Mouse (Mus musculus) midbrain, embryonic 13.5 days (tissue): Measurements from ENCODE around the gene Srsf3. TPM values are rescaled to one million over a fixed set of nuclear protein-coding genes. Genes with fewer than 3 reads are reported as not detected.

ENCODE experiments used
- ATAC-seq: fragments of 200-750 bp; cut with Nextera tagmentation; 2 replicates; pipeline ENCODE4 v1.8.0; 2017; ENCODE audit warnings: mild to moderate bottlenecking, moderate TSS enrichment, moderate library complexity
- H3K27ac ChIP-seq: fragments of 300-500 bp; sonication (generic); 2 replicates; pipeline ENCODE4 v1.5.1; 2015; ENCODE audit warnings: inconsistent platforms, mild to moderate bottlenecking, moderate library complexity
- H3K27me3 ChIP-seq: fragments of 300-500 bp; sonication (generic); 2 replicates; pipeline ENCODE4 v1.6.1; 2015; ENCODE audit warnings: mild to moderate bottlenecking, inconsistent platforms
- H3K36me3 ChIP-seq: fragments of 300-500 bp; sonication (generic); 2 replicates; pipeline ENCODE4 v1.6.1; 2015; ENCODE audit warnings: mild to moderate bottlenecking, inconsistent platforms
- H3K4me1 ChIP-seq: fragments of 300-500 bp; sonication (generic); replicated peaks from 2 replicates; pipeline ENCODE4 v1.6.1; 2015; ENCODE audit warnings: inconsistent platforms
- H3K4me2 ChIP-seq: fragments of 300-500 bp; sonication (generic); replicated peaks from 2 replicates; pipeline ENCODE4 v1.6.1; 2015; ENCODE audit warnings: moderate library complexity, mild to moderate bottlenecking, inconsistent platforms
- H3K4me3 ChIP-seq: fragments of 300-500 bp; sonication (generic); replicated peaks from 2 replicates; pipeline ENCODE4 v1.5.1; 2015; ENCODE audit warnings: mild to moderate bottlenecking, inconsistent platforms
- H3K9ac ChIP-seq: fragments of 300-500 bp; sonication (generic); replicated peaks from 2 replicates; pipeline ENCODE4 v1.6.1; 2015; ENCODE audit warnings: mild to moderate bottlenecking, inconsistent platforms
- H3K9me3 ChIP-seq: fragments of 300-500 bp; sonication (generic); 2 replicates; pipeline ENCODE4 v1.6.1; 2016; ENCODE audit warnings: mild to moderate bottlenecking, inconsistent platforms
- WGBS: fragments of 180-500 bp; shearing (Covaris S2); methylation state at CpG from one replicate; pipeline ENCODE4 v1.1.7; 2015; 5-methylcytosine and 5-hydroxymethylcytosine counted together
- polyA plus RNA-seq: library from polyadenylated mRNA; unstranded; fragments of >200 nt; fragmentation: Nextera tagmentation; extraction: Ambion mirVana; gene quantifications from 2 replicates; pipeline ENCODE4 v1.2.1, GENCODE M21; 2015

Gene Srsf3
- polyA plus RNA-seq, 1 experiment from 2014 or later = 590 TPM

GRCm38 (mm10) chr17:29085266-29085665 is 52.8 kb downstream of the Srsf3 start:
- Histone ChIP-seq H3K4me2 (no peak overlapping the region), H3K9ac (no peak overlapping the region), H3K9me3 (no peaks in the 10 kb centered on the region), H3K27ac (no peak overlapping the region), H3K27me3 (peaks cover 21% of the 10 kb centered on the region), H3K4me1 (peaks cover 16% of the 10 kb centered on the region), H3K4me3 (no peak overlapping the region), H3K36me3 (no peaks in the 10 kb centered on the region)
- ATAC-seq = no peak
- WGBS = 83% methylated on average over 10 of the region's 10 CpGs

GRCm38 (mm10) chr17:29086916-29087315 is 54.5 kb downstream of the Srsf3 start:
- no peaks in the 10 kb centered on the region for H3K9me3 ChIP-seq
- H3K4me3 ChIP-seq = no peak overlapping the region
- H3K36me3 ChIP-seq = no peaks in the 10 kb centered on the region
- H3K4me1 ChIP-seq = peaks cover 3% of the 10 kb centered on the region
- ATAC-seq = no peak
- H3K4me2 ChIP-seq = no peak overlapping the region
- H3K27ac ChIP-seq = no peak overlapping the region
- 75% methylated on average over 4 of the region's 4 CpGs for WGBS
- H3K9ac ChIP-seq = no peak overlapping the region
- peaks cover 14% of the 10 kb centered on the region; the same call in 1 of the 2 replicates for H3K27me3 ChIP-seq

GRCm38 (mm10) chr17:29090776-29091175 is 58.3 kb downstream of the Srsf3 start, which contains the start of gene Cdkn1a:
Gene Cdkn1a, plus strand, starts transcription at chr17:29090976.
- Histone ChIP-seq H3K36me3 (no peaks in the 10 kb centered on the region), H3K4me2 (no peak within 1 kb of the TSS), H3K9ac (no peak within 1 kb of the TSS), H3K27me3 (peaks cover 32% of the 10 kb centered on the region), H3K27ac (no peak within 1 kb of the TSS), H3K4me1 (peaks cover 23% of the 10 kb centered on the region), H3K4me3 (no peak within 1 kb of the TSS), H3K9me3 (no peaks in the 10 kb centered on the region)
- 83% methylated on average over 3 of the region's 3 CpGs for WGBS
- no peak for ATAC-seq

DNA sequence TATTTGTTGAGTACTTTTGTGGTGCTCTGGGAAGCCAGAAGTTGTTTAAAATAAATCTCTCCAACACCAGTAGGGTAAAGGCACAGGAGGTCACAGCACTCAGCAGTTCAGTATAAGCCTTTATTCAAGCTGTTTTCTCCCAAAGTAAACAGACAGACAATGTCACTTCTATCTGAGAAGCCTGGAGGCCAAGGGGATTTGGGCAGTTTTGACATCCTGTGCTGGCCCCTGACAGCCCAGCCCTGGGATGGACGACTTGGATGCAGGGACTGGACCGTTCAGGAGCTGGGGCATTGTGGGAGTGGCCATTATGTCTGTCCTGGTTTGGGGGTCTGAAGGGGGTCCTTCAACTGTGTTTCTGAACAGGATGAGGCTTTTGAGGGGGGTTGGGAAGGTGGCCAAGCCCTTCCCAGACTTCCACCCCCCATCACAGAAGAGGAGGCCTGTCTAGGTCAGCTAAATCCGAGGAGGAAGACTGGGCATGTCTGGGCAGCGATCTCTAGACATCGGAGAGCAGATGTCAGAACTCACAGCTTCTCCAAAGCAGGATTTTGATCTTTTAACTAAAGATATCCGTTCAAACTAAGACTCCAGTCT is 59.0 kb downstream of the Srsf3 start:
- Histone ChIP-seq H3K9me3 (no peaks in the 10 kb centered on the region), H3K36me3 (no peaks in the 10 kb centered on the region), H3K4me1 (peaks cover 23% of the 10 kb centered on the region), H3K4me3 (no peak overlapping the region), H3K9ac (no peak overlapping the region), H3K27ac (no peak overlapping the region), H3K27me3 (peaks cover 36% of the 10 kb centered on the region), H3K4me2 (no peak overlapping the region)
- WGBS = 46% methylated on average over 6 of the region's 6 CpGs
- no peak for ATAC-seq

DNA sequence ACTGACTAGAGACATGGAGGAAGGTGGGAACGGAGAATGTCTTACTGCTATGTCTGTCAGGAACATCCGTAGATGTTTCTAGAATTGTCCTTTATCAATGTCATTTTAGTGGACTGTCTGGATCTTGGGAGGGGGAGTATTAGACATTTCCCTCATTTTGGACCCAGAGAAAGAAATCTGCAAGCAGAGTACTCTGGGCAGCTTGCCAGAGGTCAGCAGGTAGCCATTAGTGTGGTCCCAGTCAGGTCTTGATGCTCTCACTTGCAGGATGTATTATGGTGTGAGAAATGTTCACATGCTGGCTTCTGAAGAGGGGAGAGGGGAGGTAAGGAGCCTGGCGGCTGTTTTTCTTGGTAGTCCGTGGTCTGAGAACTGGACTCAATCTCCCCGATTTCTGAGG is 60.1 kb downstream of the Srsf3 start:
- Histone ChIP-seq H3K36me3 (no peaks in the 10 kb centered on the region), H3K27ac (no peak overlapping the region), H3K4me1 (peaks cover 23% of the 10 kb centered on the region), H3K27me3 (peaks cover 40% of the 10 kb centered on the region), H3K9ac (no peak overlapping the region), H3K4me2 (no peak overlapping the region), H3K4me3 (no peak overlapping the region), H3K9me3 (no peaks in the 10 kb centered on the region)
- 61% methylated on average over 5 of the region's 5 CpGs for WGBS
- ATAC-seq = no peak

Other genes with a start within 250 kb of the Srsf3 start
- gene Brpf3, start 231.5 kb upstream of the Srsf3 start, polyA plus RNA-seq = 9.2 and 11.0 TPM in 2 replicates
- not detected in 2 replicates for gene Pnpla1, start 174.2 kb upstream of the Srsf3 start, polyA plus RNA-seq
- gene 4930539E08Rik, start 117.3 kb upstream of the Srsf3 start, polyA plus RNA-seq = 0.44 and 1.1 TPM in 2 replicates
- not detected in 2 replicates for gene Pxt1, start 88.8 kb upstream of the Srsf3 start, polyA plus RNA-seq
- gene Kctd20, start 80.7 kb upstream of the Srsf3 start, polyA plus RNA-seq = 97.3 and 97.9 TPM in 2 replicates
- gene Stk38, start 24.6 kb upstream of the Srsf3 start, polyA plus RNA-seq = 126 and 134 TPM in 2 replicates
- gene Cdkn1a, start 58.3 kb downstream of the Srsf3 start, polyA plus RNA-seq = 47.1 and 47.4 TPM in 2 replicates
- gene Rab44, start 81.5 kb downstream of the Srsf3 start, polyA plus RNA-seq = not detected in 2 replicates
- 20.5 and 22.0 TPM in 2 replicates for gene Cpne5, start 205.5 kb downstream of the Srsf3 start, polyA plus RNA-seq
- 120 and 128 TPM in 2 replicates for gene Ppil1, start 231.6 kb downstream of the Srsf3 start, polyA plus RNA-seq
- 99.1 and 105 TPM in 2 replicates for gene BC004004, start 236.2 kb downstream of the Srsf3 start, polyA plus RNA-seq